Mouse (Mus musculus): ENCODE measurements around the gene Zswim3. TPM values are rescaled to one million over a fixed set of nuclear protein-coding genes. Genes with fewer than 3 reads are reported as not detected.
"Not testable (repeated sequence)": the region's sequence is repeated elsewhere in the genome, so short reads cannot be mapped to it uniquely, and the experiment has no call there.

Zswim3 gene
- polyA plus RNA-seq, 1 experiment from 2014 or later, result 11.3 TPM

- no peak overlapping the region for H3K27ac ChIP-seq (replicated peaks; ENCODE audit: low read depth, low read length)
- WGBS, result 88% methylated on average over 12 of the region's 12 CpGs
- H3K4me3 ChIP-seq (ENCODE audit: low read depth, low read length), result no peak overlapping the region
- H3K9ac ChIP-seq (replicated peaks; ENCODE audit: low read length), result no peak overlapping the region
- H3K4me1 ChIP-seq (ENCODE audit: control insufficient read depth, insufficient read depth, low read length), result no peaks in the 10 kb centered on the region
- DNase-seq (ENCODE audit: low spot score), result no peak
- peaks cover 4% of the 10 kb centered on the region for H3K36me3 ChIP-seq (replicated peaks; ENCODE audit: control insufficient read depth, insufficient read depth, low read depth, low read length)
- H3K9me3 ChIP-seq (replicated peaks; ENCODE audit: control insufficient read depth, low read length), result no peaks in the 10 kb centered on the region
- no peaks in the 10 kb centered on the region for H3K27me3 ChIP-seq (ENCODE audit: control insufficient read depth, insufficient read depth, low read length)
- no peak; the same call in 1 of the 2 replicates for ATAC-seq (replicated peaks; ENCODE audit: insufficient number of reproducible peaks, low FRiP score, low TSS enrichment, low read depth)
- no peak overlapping the region for H3K4me2 ChIP-seq (ENCODE audit: low read depth, low read length)
Observed at GRCm38 (mm10) chr2:164792400-164793190, 12.3 kb upstream of the Zswim3 start.

DNA sequence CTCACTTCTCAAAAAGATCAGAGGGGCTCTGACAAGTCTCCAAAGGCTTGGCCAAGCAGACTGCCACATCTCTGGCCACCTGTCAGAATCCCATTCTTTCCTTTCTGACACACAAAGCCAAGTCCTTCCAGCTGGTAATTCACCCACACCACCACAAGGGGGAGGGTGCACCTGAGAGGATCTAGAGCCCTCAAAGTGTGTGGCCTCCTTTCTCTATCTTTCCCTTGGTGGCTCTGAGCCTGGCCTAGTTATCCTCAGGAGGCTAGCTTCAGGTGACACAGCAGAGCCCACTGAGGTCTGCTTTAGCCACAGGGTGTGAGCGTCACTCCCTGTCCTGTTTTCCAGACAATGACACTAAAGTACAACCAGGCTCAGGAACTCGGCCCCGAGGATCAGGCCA lies 11.7 kb upstream of the Zswim3 start:
- no peaks in the 10 kb centered on the region for H3K9me3 ChIP-seq (replicated peaks; ENCODE audit: control insufficient read depth, low read length)

DNA sequence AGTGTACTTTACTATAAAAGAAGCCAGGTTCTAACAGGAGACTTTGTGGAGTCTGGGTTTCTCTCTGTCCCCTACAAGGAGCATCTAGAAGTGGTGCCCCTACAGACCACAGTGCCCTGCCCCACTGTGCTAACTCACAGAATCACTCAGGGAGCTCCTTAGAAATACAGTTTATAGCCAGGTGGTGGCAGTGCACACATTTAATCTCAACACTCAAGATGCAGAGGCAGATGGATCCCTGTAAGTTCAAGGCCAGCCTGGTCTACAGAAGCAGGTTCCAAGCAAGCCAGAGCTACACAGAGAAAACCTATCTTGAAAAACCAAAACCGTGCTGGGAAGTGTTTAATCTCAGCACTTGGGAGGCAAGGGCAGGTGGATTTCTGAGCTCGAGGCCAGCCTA lies 11.1 kb upstream of the Zswim3 start:
- DNase-seq (ENCODE audit: low spot score) (peak; percentile 26), ATAC-seq (replicated peaks; ENCODE audit: insufficient number of reproducible peaks, low FRiP score, low TSS enrichment, low read depth) (no peak)
- Histone ChIP-seq H3K27me3 (ENCODE audit: control insufficient read depth, insufficient read depth, low read length) (no peaks in the 10 kb centered on the region), H3K4me2 (ENCODE audit: low read depth, low read length) (no peak overlapping the region), H3K36me3 (replicated peaks; ENCODE audit: control insufficient read depth, insufficient read depth, low read depth, low read length) (peaks cover 4% of the 10 kb centered on the region), H3K9me3 (replicated peaks; ENCODE audit: control insufficient read depth, low read length) (no peaks in the 10 kb centered on the region), H3K9ac (replicated peaks; ENCODE audit: low read length) (no peak overlapping the region), H3K4me1 (ENCODE audit: control insufficient read depth, insufficient read depth, low read length) (no peaks in the 10 kb centered on the region), H3K27ac (replicated peaks; ENCODE audit: low read depth, low read length) (no peak overlapping the region), H3K4me3 (ENCODE audit: low read depth, low read length) (no peak overlapping the region)
- WGBS, result 96% methylated on average over 2 of the region's 2 CpGs

More for the DNA sequence above, 11.7 kb upstream of the Zswim3 start:
- H3K36me3 ChIP-seq (replicated peaks; ENCODE audit: control insufficient read depth, insufficient read depth, low read depth, low read length), result peaks cover 4% of the 10 kb centered on the region
- H3K4me2 ChIP-seq (ENCODE audit: low read depth, low read length), result no peak overlapping the region
- H3K27ac ChIP-seq (replicated peaks; ENCODE audit: low read depth, low read length), result no peak overlapping the region
- ATAC-seq (replicated peaks; ENCODE audit: insufficient number of reproducible peaks, low FRiP score, low TSS enrichment, low read depth) (no peak), DNase-seq (ENCODE audit: low spot score) (peak; percentile 74)
- H3K4me3 ChIP-seq (ENCODE audit: low read depth, low read length), result no peak overlapping the region
- H3K27me3 ChIP-seq (ENCODE audit: control insufficient read depth, insufficient read depth, low read length), result no peaks in the 10 kb centered on the region
- 80% methylated on average over 3 of the region's 3 CpGs for WGBS
- no peak overlapping the region for H3K9ac ChIP-seq (replicated peaks; ENCODE audit: low read length)
- no peaks in the 10 kb centered on the region for H3K4me1 ChIP-seq (ENCODE audit: control insufficient read depth, insufficient read depth, low read length)

- ATAC-seq (replicated peaks; ENCODE audit: insufficient number of reproducible peaks, low FRiP score, low TSS enrichment, low read depth) (peak; percentile 41; the same call in 1 of the 2 replicates), DNase-seq (ENCODE audit: low spot score) (peak; percentile 93)
- Histone ChIP-seq H3K4me3 (ENCODE audit: low read depth, low read length) (no peak overlapping the region), H3K9ac (replicated peaks; ENCODE audit: low read length) (no peak overlapping the region), H3K4me2 (ENCODE audit: low read depth, low read length) (no peak overlapping the region), H3K27ac (replicated peaks; ENCODE audit: low read depth, low read length) (no peak overlapping the region), H3K36me3 (replicated peaks; ENCODE audit: control insufficient read depth, insufficient read depth, low read depth, low read length) (peaks cover 4% of the 10 kb centered on the region), H3K9me3 (replicated peaks; ENCODE audit: control insufficient read depth, low read length) (no peaks in the 10 kb centered on the region), H3K4me1 (ENCODE audit: control insufficient read depth, insufficient read depth, low read length) (no peaks in the 10 kb centered on the region), H3K27me3 (ENCODE audit: control insufficient read depth, insufficient read depth, low read length) (no peaks in the 10 kb centered on the region)
- 30% methylated on average over 5 of the region's 5 CpGs for WGBS
Observed at GRCm38 (mm10) chr2:164794293-164794692, 10.6 kb upstream of the Zswim3 start.

- Histone ChIP-seq H3K36me3 (replicated peaks; ENCODE audit: control insufficient read depth, insufficient read depth, low read depth, low read length) (peaks cover 4% of the 10 kb centered on the region), H3K4me3 (ENCODE audit: low read depth, low read length) (no peak overlapping the region), H3K4me1 (ENCODE audit: control insufficient read depth, insufficient read depth, low read length) (no peaks in the 10 kb centered on the region)
Observed at GRCm38 (mm10) chr2:164795868-164796267, 9.0 kb upstream of the Zswim3 start.

DNA sequence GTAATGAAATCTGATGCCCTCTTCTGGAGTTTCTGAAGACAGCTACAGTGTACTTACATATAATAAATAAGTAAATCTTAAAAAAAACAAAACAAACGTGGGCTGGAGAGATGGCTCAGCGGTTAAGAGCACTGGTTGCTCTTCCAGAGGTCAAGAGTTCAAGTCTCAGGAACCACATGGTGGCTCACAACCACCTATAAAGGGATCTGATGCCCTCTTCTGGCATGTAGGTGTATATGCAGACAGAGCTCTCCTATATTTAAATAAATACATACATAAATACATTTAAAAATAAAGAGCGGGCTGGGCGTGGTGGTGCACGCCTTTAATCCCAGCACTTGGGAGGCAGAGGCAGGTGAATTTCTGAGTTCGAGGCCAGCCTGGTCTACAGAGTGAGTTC lies 6.3 kb upstream of the Zswim3 start:
- H3K4me2 ChIP-seq (ENCODE audit: low read depth, low read length); DNase-seq (ENCODE audit: low spot score); H3K4me3 ChIP-seq (ENCODE audit: low read depth, low read length); H3K27me3 ChIP-seq (ENCODE audit: control insufficient read depth, insufficient read depth, low read length); H3K9ac ChIP-seq (replicated peaks; ENCODE audit: low read length); H3K9me3 ChIP-seq (replicated peaks; ENCODE audit: control insufficient read depth, low read length); H3K36me3 ChIP-seq (replicated peaks; ENCODE audit: control insufficient read depth, insufficient read depth, low read depth, low read length); H3K4me1 ChIP-seq (ENCODE audit: control insufficient read depth, insufficient read depth, low read length); ATAC-seq (replicated peaks; ENCODE audit: insufficient number of reproducible peaks, low FRiP score, low TSS enrichment, low read depth); H3K27ac ChIP-seq (replicated peaks; ENCODE audit: low read depth, low read length): not testable (repeated sequence)
- 80% methylated on average over 5 of the region's 6 CpGs for WGBS

More at GRCm38 (mm10) chr2:164795868-164796267, 9.0 kb upstream of the Zswim3 start:
- DNase-seq (ENCODE audit: low spot score) (no peak), ATAC-seq (replicated peaks; ENCODE audit: insufficient number of reproducible peaks, low FRiP score, low TSS enrichment, low read depth) (no peak)
- Histone ChIP-seq H3K9me3 (replicated peaks; ENCODE audit: control insufficient read depth, low read length) (no peaks in the 10 kb centered on the region), H3K4me2 (ENCODE audit: low read depth, low read length) (no peak overlapping the region), H3K27ac (replicated peaks; ENCODE audit: low read depth, low read length) (no peak overlapping the region), H3K27me3 (ENCODE audit: control insufficient read depth, insufficient read depth, low read length) (no peaks in the 10 kb centered on the region), H3K9ac (replicated peaks; ENCODE audit: low read length) (no peak overlapping the region)
- WGBS, result 87% methylated on average over 4 of the region's 4 CpGs

GRCm38 (mm10) chr2:164800252-164801004 lies 4.5 kb upstream of the Zswim3 start:
- Histone ChIP-seq H3K4me1 (ENCODE audit: control insufficient read depth, insufficient read depth, low read length) (no peaks in the 10 kb centered on the region), H3K4me2 (ENCODE audit: low read depth, low read length) (no peak overlapping the region), H3K36me3 (replicated peaks; ENCODE audit: control insufficient read depth, insufficient read depth, low read depth, low read length) (no peaks in the 10 kb centered on the region; the same call in none of the 2 replicates), H3K4me3 (ENCODE audit: low read depth, low read length) (no peak overlapping the region), H3K27me3 (ENCODE audit: control insufficient read depth, insufficient read depth, low read length) (no peaks in the 10 kb centered on the region), H3K9ac (replicated peaks; ENCODE audit: low read length) (no peak overlapping the region), H3K9me3 (replicated peaks; ENCODE audit: control insufficient read depth, low read length) (no peaks in the 10 kb centered on the region), H3K27ac (replicated peaks; ENCODE audit: low read depth, low read length) (no peak overlapping the region)
- WGBS, result 94% methylated on average over 13 of the region's 13 CpGs
- ATAC-seq (replicated peaks; ENCODE audit: insufficient number of reproducible peaks, low FRiP score, low TSS enrichment, low read depth) (no peak), DNase-seq (ENCODE audit: low spot score) (no peak)

Data from embryonic facial prominence, embryonic 11.5 days (tissue).